2 mouse cellular contexts compared by ENCODE assay signal in genomic region chr8:105833740-105834139, GRCm38 (mm10).
A peak's percentile ranks its signal among the peaks of the same experiment; 100 is the strongest.
TF ChIP-seq lines count a peak whose summit lies in the region.

No protein-coding gene starts in this region.

TF ChIP-seq in MEL, 35 proteins besides CTCF, POLR2A, EP300 and RAD21:
- TF ChIP-seq TAL1 (IDR thresholded peaks at IDR 0.05; ENCODE audit: low read length) (peak; percentile 19; the same call in 1 of the 2 replicates), ETS1 (IDR thresholded peaks at IDR 0.05; ENCODE audit: low read depth, low read length) (peak; percentile 70)

TF ChIP-seq in myocyte, 11 proteins besides CTCF, POLR2A, EP300 and RAD21:
- peak; percentile 93 for TF ChIP-seq TCF3 (IDR thresholded peaks at IDR 0.05; ENCODE audit: insufficient read length, low read depth)
- peak; percentile 19 to 85 (median 83) for TF ChIP-seq MYOG (IDR thresholded peaks at IDR 0.05; ENCODE audit: control insufficient read depth in 1 of 3, insufficient read depth in 1 of 3, insufficient read length in 2 of 3, low read depth in 2 of 3)
- peak in 2 of 3 experiments; percentile 79 to 86 for TF ChIP-seq MYOD1 (IDR thresholded peaks at IDR 0.05; ENCODE audit: control insufficient read depth in 1 of 3, insufficient read length in 2 of 3, low read depth in 2 of 3)
- peak; percentile 46 for TF ChIP-seq TCF12 (IDR thresholded peaks at IDR 0.05; ENCODE audit: insufficient read depth, poor library complexity, severe bottlenecking)
